Mouse (Mus musculus) lung, adult 2 months (tissue): ENCODE measurements at regions not wholly inside any gene's neighbourhood (a gene's known extent, or its start where the extent isn't known, plus 50 kb on each side); places are given as distances from the start of the nearest gene placed in this dataset.

Experiments used
- DNase-seq: peaks from one replicate; pipeline ENCODE4 v3.0.0; 2022
- H3K4me1 ChIP-seq: fragments of 200-500 bp; 2 replicates; pipeline ENCODE4 v1.6.1; 2011; ENCODE audit warnings: low read length; ENCODE audit not compliant: control insufficient read depth, insufficient read depth
- H3K4me3 ChIP-seq: fragments of 200-500 bp; replicated peaks from 2 replicates; pipeline ENCODE3; 2011; ENCODE audit warnings: low read depth, mild to moderate bottlenecking, control low read depth, low read length; ENCODE audit errors: extremely low read depth
- CTCF ChIP-seq: fragments of 200-500 bp; IDR thresholded peaks from 2 replicates; pipeline ENCODE4 v1.5.1; 2011; ENCODE audit warnings: mild to moderate bottlenecking, low read length, control low read depth; ENCODE audit not compliant: insufficient read depth
- POLR2A ChIP-seq: fragments of 200-500 bp; IDR thresholded peaks from 2 replicates; pipeline ENCODE4 v1.6.1; 2011; ENCODE audit warnings: low read depth, mild to moderate bottlenecking, control low read depth, low read length, borderline replicate concordance; ENCODE audit errors: extremely low read depth
- WGBS: fragments of 180-500 bp; shearing (Covaris S2); methylation state at CpG from one replicate; pipeline ENCODE4 v1.1.7; 2018; 5-methylcytosine and 5-hydroxymethylcytosine counted together

GRCm38 (mm10) chr4:9161068-9161813, 922.4 kb upstream of the Car8 start:
- DNase-seq = no peak
- no peak for TF ChIP-seq CTCF
- TF ChIP-seq POLR2A = no peak
- 77% methylated on average over 11 of the region's 11 CpGs for WGBS
- H3K4me3 ChIP-seq = no peak overlapping the region
- H3K4me1 ChIP-seq = no peaks in the 10 kb centered on the region

DNA sequence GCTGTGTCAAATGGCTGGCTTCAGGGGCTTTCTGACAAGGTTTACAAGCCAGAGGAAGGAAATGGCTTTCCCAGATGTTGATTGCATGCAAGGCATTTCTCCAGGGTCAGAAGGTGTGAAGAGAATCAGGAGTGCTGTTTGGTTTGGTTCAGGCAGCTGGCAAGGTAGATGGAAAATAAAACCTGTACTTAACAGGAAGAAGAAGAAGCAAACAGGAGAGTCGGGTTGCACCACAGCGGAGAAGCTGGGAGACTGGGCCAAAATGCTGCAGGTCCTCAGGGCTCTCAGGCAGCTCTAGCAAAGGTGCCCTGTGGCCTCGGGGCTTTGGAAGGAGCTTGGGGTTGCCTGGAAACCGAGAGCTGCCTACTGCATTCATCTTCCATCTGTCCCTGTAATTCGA, 908.9 kb upstream of the Car8 start:
- no peak for DNase-seq
- no peaks in the 10 kb centered on the region for H3K4me1 ChIP-seq
- H3K4me3 ChIP-seq = no peak overlapping the region
- TF ChIP-seq POLR2A (no peak), CTCF (no peak)
- WGBS = 26% methylated on average over 5 of the region's 5 CpGs

GRCm38 (mm10) chr4:9144226-9145215, 905.7 kb upstream of the Car8 start:
- H3K4me3 ChIP-seq = no peak overlapping the region
- WGBS = 84% methylated on average over 9 of the region's 9 CpGs
- no peaks in the 10 kb centered on the region for H3K4me1 ChIP-seq
- DNase-seq = no peak
- no peak for TF ChIP-seq POLR2A
- TF ChIP-seq CTCF = no peak

DNA sequence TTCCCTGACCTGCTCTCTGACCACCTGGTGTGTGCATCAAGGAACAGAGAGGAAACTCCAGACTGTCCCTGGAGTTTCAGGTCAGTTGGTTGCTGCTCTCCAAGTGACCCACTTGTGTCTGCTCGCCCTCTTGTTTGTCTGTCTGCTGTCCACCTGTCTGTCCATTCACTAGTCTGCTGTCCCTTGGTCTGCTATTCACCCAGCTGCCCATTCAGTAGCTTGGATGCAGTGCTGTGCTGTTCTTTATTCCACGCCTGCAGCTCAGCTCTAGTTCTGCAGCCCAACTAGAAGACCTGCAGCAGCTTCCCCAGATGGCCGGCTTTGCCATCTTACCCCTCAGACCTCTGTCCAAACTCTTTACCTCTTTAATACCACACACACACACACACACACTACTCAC, 904.2 kb upstream of the Car8 start:
- no peak for DNase-seq
- no peak for TF ChIP-seq POLR2A
- no peak for TF ChIP-seq CTCF
- Histone ChIP-seq H3K4me3 (no peak overlapping the region), H3K4me1 (no peaks in the 10 kb centered on the region)
- 78% methylated on average over 3 of the region's 3 CpGs for WGBS

DNA sequence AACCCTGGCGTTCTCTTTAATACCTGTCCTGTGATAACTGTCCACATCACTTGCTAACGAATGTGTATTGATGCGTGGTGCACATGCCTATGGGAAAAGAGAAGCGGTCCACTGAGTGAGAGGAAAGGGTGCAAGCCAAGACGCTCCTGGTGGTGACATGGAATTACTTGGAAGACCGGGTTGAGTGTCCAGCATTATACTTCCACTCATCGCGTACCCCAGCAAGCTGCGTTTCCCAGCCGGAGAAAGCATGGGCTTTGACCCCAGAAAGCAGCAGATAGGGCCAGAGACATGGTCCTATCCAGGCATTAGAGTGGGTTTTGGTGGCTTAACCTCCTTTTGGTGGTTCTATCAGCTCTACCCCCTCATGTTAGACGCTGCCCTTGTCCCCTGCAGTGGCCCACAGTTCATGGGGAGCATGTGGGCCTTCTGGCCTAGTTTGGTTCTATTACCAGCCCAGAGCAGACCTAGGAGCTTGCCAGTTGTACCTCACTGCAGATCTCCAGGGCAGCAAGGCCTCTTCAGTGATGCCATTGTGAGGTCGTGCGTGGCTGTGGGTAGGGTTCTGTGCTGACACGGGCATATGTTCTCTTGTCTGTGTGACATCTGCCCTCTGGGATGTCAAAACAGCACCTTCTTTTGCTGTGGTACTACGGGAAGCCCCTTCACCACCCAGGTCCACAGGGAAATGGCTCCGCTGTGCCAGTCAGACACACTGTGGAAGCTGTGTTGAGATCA, 903.3 kb upstream of the Car8 start:
- H3K4me3 ChIP-seq = no peak overlapping the region
- TF ChIP-seq POLR2A = no peak
- TF ChIP-seq CTCF = no peak
- no peaks in the 10 kb centered on the region for H3K4me1 ChIP-seq
- DNase-seq = no peak
- 89% methylated on average over 16 of the region's 16 CpGs for WGBS

DNA sequence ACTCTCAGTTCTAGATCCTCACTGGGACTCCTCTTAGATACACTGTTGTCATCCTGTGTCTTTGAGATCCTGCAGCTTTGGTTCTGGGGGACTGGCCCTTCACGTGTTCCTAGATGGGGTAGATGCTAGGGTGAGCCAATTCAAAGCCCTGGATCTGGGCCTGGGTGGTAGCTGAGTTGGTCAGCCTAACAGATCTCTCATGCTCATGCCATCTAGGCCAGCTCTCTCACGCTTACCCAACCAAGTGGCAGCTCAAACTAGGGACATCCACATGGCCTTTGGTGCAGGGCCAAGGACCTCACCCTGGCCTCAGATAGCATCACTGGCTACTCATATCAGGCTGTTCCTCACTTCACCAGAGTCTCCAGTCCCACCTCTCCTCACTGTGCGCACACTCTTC, 901.9 kb upstream of the Car8 start:
- DNase-seq = no peak
- 73% methylated on average over 3 of the region's 3 CpGs for WGBS
- no peaks in the 10 kb centered on the region for H3K4me1 ChIP-seq
- TF ChIP-seq CTCF (no peak), POLR2A (no peak)
- H3K4me3 ChIP-seq = no peak overlapping the region

DNA sequence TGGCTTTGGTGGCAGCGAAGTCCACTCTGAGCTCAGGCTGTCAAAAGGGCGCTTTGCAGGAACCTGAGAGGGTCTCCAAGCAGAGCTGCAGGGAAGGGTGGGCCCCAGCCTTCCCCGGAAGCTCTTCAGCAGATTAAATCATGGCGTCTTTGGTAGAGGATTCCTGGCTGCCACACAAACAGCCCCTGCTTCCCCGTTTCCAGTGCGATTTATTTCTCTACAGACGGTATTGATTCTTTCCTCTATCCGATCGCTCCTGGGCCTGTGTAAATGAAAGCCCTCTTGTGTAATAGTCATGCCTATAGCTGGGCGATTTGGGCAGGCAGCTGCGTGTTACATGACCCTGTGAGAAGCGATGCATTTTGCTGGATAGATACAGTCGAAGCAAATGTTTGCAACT, 897.8 kb upstream of the Car8 start:
- WGBS = 70% methylated on average over 13 of the region's 13 CpGs
- TF ChIP-seq CTCF = no peak
- TF ChIP-seq POLR2A = no peak
- Histone ChIP-seq H3K4me1 (no peaks in the 10 kb centered on the region), H3K4me3 (no peak overlapping the region)
- no peak for DNase-seq

GRCm38 (mm10) chr4:9136188-9136569, 897.3 kb upstream of the Car8 start:
- Histone ChIP-seq H3K4me1 (no peaks in the 10 kb centered on the region), H3K4me3 (no peak overlapping the region)
- WGBS = 18% methylated on average over 10 of the region's 10 CpGs
- no peak for DNase-seq
- TF ChIP-seq POLR2A (no peak), CTCF (no peak)

DNA sequence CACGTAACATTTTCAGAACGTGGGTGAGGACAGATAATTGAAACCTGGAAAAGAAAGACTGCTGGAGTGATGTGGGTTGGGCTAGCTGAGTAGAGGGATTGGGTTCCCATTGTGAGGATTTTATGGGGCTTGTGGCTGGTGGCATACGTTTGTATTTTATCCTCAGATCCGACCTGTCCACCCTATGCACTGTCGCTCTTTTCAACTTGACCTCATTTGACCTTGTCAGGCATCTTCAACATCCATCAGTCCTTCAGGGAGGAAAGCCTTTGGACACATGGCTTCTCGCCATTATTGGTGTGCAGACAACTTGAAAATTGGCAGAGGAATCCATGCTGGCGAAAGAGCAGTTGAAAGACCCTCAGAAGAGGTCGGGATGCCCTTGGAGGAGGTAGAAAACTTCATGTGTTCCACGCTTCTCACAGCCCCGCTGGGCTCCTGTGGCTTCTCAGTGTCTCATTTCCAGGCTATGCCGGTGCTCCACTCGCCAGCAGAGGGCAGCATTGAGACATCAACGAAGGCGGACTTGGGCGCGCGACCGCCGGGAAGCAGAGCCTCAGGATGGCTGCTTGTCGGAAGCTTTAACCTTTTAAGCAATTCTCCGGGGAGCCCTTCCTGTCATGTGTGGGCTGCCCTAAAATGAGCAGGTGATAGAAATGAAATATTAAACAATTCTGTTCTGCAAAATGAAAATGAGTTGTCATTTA, 896.8 kb upstream of the Car8 start:
- H3K4me3 ChIP-seq = no peak overlapping the region
- 9% methylated on average over 21 of the region's 21 CpGs for WGBS
- peak; percentile 89 for DNase-seq

More for the DNA sequence above, 896.8 kb upstream of the Car8 start:
- TF ChIP-seq CTCF = peak; percentile 76
- no peak for TF ChIP-seq POLR2A
- H3K4me1 ChIP-seq = no peaks in the 10 kb centered on the region
